Mouse (Mus musculus) heart, embryonic 12.5 days (tissue): ENCODE results near the gene Tk2. TPM values are rescaled to one million over a fixed set of nuclear protein-coding genes. Genes with fewer than 3 reads are reported as not detected.

Experiments used
- ATAC-seq: fragments of 200-750 bp; cut with Nextera tagmentation; 2 replicates; pipeline ENCODE4 v1.8.0; 2017; ENCODE audit warnings: moderate TSS enrichment, moderate library complexity; ENCODE audit not compliant: insufficient number of reproducible peaks, low FRiP score
- H3K27ac ChIP-seq: fragments of 300-500 bp; sonication (generic); 2 replicates; pipeline ENCODE4 v1.5.1; 2016; ENCODE audit warnings: mild to moderate bottlenecking, moderate library complexity; ENCODE audit not compliant: poor library complexity, severe bottlenecking
- H3K27me3 ChIP-seq: fragments of 300-500 bp; sonication (generic); replicated peaks from 2 replicates; pipeline ENCODE4 v1.6.1; 2016; ENCODE audit warnings: mild to moderate bottlenecking, moderate library complexity
- H3K36me3 ChIP-seq: fragments of 300-500 bp; sonication (generic); 2 replicates; pipeline ENCODE4 v1.6.1; 2016; ENCODE audit warnings: mild to moderate bottlenecking, moderate library complexity
- H3K4me1 ChIP-seq: fragments of 300-500 bp; sonication (generic); replicated peaks from 2 replicates; pipeline ENCODE4 v1.6.1; 2016; ENCODE audit warnings: mild to moderate bottlenecking
- H3K4me2 ChIP-seq: fragments of 300-500 bp; sonication (generic); 2 replicates; pipeline ENCODE4 v1.6.1; 2016; ENCODE audit warnings: mild to moderate bottlenecking, moderate library complexity
- H3K4me3 ChIP-seq: fragments of 300-500 bp; sonication (generic); 2 replicates; pipeline ENCODE4 v1.5.1; 2016; ENCODE audit warnings: mild to moderate bottlenecking
- H3K9ac ChIP-seq: fragments of 300-500 bp; sonication (generic); 2 replicates; pipeline ENCODE4 v1.6.1; 2016; ENCODE audit warnings: mild to moderate bottlenecking, moderate library complexity
- H3K9me3 ChIP-seq: fragments of 300-500 bp; sonication (generic); replicated peaks from 2 replicates; pipeline ENCODE4 v1.6.1; 2016; ENCODE audit warnings: mild to moderate bottlenecking, moderate library complexity
- WGBS: fragments of 180-500 bp; shearing (Covaris S2); methylation state at CpG from one replicate; pipeline ENCODE4 v1.1.7; 2016; 5-methylcytosine and 5-hydroxymethylcytosine counted together
- polyA plus RNA-seq: library from polyadenylated mRNA; unstranded; fragments of >200 nt; fragmentation: Nextera tagmentation; extraction: Ambion mirVana; gene quantifications from 2 replicates; pipeline ENCODE4 v1.2.1, GENCODE M21; 2016

Gene Tk2
- polyA plus RNA-seq, 1 experiment from 2014 or later, result 13.2 TPM

GRCm38 (mm10) chr8:104184905-104185304 lies 63.5 kb downstream of the Tk2 start:
- no peak for ATAC-seq
- WGBS, result 26% methylated on average over 6 of the region's 6 CpGs
- no peaks in the 10 kb centered on the region for H3K9me3 ChIP-seq
- H3K4me1 ChIP-seq, result no peaks in the 10 kb centered on the region; the same call in 1 of the 2 replicates
- no peaks in the 10 kb centered on the region for H3K36me3 ChIP-seq
- H3K9ac ChIP-seq, result no peak overlapping the region
- H3K4me3 ChIP-seq, result no peak overlapping the region
- no peak overlapping the region for H3K27ac ChIP-seq
- H3K4me2 ChIP-seq, result no peak overlapping the region
- H3K27me3 ChIP-seq, result no peaks in the 10 kb centered on the region

- no peak for ATAC-seq
- Histone ChIP-seq H3K4me2 (no peak overlapping the region), H3K27me3 (peaks cover 24% of the 10 kb centered on the region), H3K4me3 (no peak overlapping the region), H3K9ac (no peak overlapping the region), H3K4me1 (peaks cover 8% of the 10 kb centered on the region), H3K9me3 (no peaks in the 10 kb centered on the region), H3K27ac (no peak overlapping the region), H3K36me3 (no peaks in the 10 kb centered on the region)
- 75% methylated on average over 4 of the region's 4 CpGs for WGBS
Measured at GRCm38 (mm10) chr8:104177054-104177453, 71.3 kb downstream of the Tk2 start.

Other genes starting within 250 kb of the Tk2 start
- gene Cdh5, start 146.9 kb downstream of the Tk2 start, polyA plus RNA-seq, result 47.6 and 51.6 TPM in 2 replicates
- gene Bean1, start 78.1 kb downstream of the Tk2 start, polyA plus RNA-seq, result 0.27 and 0.28 TPM in 2 replicates
- 30.5 and 34.1 TPM in 2 replicates for gene Cklf, start 2.3 kb upstream of the Tk2 start, polyA plus RNA-seq
- gene Cmtm2a, start 44.6 kb upstream of the Tk2 start, polyA plus RNA-seq, result not detected in 2 replicates
- not detected in 2 replicates for gene Gm45711, start 61.5 kb upstream of the Tk2 start, polyA plus RNA-seq
- not detected in 2 replicates for gene Cmtm1, start 61.6 kb upstream of the Tk2 start, polyA plus RNA-seq
- not detected in 2 replicates for gene Gm11020, start 73.0 kb upstream of the Tk2 start, polyA plus RNA-seq
- not detected in 2 replicates for gene Cmtm2b, start 73.7 kb upstream of the Tk2 start, polyA plus RNA-seq
- 107 and 112 TPM in 2 replicates for gene Cmtm3, start 90.9 kb upstream of the Tk2 start, polyA plus RNA-seq
- 1.7 TPM in 2 replicates for gene Cmtm4, start 147.2 kb upstream of the Tk2 start, polyA plus RNA-seq
- 69.1 and 76.8 TPM in 2 replicates for gene Dync1li2, start 194.5 kb upstream of the Tk2 start, polyA plus RNA-seq